Mouse (Mus musculus): ENCODE measurements around the gene Gm29666.
"Not testable (repeated sequence)": the region's sequence is repeated elsewhere in the genome, so short reads cannot be mapped to it uniquely, and the experiment has no call there.

Gene Gm29666

DNA sequence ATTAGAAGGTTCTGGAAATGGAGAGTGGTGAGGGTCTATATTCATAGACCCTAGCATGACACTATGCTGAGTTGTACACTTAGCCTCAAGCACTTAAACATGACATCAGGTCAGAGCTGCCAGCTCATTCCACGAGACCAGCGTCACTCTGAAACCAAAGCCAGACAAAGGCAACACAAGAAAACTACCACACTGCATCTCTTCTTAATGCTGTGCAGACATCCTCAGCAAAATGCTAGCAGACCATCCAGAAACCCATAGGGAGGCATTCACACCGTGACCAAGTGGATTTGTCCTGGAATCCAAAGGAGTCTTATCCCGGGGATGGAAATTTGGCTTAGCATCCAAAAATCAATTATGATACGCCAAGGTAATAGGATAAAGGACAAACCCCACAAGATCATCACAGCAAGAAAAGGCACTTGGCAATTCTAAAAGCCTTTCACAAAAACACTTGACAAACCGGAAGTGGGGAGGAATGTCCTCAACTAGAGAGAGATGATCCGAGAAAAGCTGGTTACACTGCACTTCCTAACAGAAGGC is 15.9 kb downstream of the Gm29666 start:
- no peak for DNase-seq (ENCODE audit: low spot score)

DNA sequence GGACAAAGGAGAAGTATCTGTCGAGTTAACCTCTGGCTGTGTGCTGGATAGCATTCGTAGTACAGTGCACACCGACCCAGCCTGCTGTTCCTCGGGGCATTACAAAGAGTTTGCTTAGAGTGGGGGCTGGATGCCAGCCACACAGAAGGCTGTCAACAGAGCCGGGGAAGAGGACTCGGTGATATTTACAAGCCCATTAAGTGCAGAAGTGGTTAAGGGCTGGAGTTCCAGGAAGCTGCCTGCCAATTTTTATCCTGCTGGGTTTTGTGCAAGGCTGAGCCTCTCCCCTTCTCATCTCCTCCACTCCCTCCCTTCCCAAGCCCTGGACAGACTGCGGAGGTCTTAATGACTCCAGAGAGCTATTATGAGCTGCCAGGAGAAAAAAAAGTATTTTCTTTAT is 21.8 kb downstream of the Gm29666 start:
- DNase-seq (ENCODE audit: low spot score): no peak

GRCm38 (mm10) chr15:84896664-84897063 is 23.2 kb downstream of the Gm29666 start:
- no peak for DNase-seq (ENCODE audit: low spot score)

DNA sequence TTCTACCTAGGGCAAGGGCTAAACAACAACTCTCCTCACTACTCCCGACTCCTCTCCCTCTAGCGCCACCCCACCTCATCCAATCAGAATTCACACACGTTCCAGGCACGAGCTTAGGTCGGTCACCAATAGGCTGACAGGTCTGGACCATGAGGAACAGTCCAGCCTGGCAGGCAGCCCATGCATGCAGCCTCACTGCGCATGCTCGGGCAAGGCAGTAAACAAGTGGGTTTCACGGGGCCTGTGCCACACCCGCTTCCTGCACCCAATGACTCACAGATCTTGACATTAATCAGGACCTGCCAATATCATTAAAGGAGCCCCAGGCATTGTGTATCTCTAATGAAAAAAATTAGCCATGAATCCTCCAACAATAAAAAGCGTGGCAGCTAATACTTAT is 23.6 kb downstream of the Gm29666 start:
- DNase-seq (ENCODE audit: low spot score): not testable (repeated sequence)

GRCm38 (mm10) chr15:84891658-84892057 is 28.2 kb downstream of the Gm29666 start:
- peak; percentile 60 for DNase-seq (ENCODE audit: low spot score)

GRCm38 (mm10) chr15:84891246-84891645 is 28.6 kb downstream of the Gm29666 start:
- no peak for DNase-seq (ENCODE audit: low spot score)

- DNase-seq (ENCODE audit: low spot score): no peak
These were observed 31.8 kb downstream of the Gm29666 start for GRCm38 (mm10) chr15:84888066-84888465.

DNA sequence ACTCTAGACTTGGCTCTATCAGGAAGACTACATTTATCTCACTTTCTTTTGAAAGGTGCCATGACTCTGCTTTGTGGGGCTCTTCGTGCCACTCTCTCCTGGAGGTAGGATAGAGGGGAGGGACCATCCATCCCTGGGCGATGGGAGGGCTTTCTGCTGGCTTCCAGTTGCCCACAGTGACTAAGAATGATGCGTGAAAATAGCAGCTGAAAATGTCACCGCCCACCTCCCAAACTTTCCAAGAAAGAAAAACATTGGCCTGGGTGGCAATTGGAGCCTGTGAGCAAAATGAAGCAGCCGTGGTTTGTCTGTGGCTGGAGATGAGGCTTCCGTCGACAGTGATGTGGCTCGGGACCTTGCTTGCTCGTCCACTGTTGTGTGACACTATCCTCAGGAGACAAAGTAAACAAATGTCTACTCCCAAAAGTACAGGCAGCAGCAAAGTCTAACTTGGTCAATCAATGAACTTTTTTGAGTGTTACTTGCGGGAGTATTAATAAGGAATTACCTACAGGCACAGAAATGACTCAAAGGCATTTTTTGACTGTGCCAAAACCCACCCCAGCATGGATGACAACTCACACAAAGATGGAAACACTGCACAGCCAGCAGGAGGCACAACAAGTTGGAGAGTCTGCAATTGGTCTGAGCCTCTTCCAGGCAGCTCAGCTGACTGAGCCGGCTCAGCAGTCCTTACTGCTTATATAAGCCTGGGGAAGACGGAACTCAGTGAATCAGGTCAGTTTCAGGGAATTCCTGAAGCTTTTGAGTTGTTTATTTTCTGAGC is 42.6 kb downstream of the Gm29666 start:
- no peak for DNase-seq (ENCODE audit: low spot score)

GRCm38 (mm10) chr15:84873867-84874266 is 46.0 kb downstream of the Gm29666 start:
- no peak for DNase-seq (ENCODE audit: low spot score)

DNA sequence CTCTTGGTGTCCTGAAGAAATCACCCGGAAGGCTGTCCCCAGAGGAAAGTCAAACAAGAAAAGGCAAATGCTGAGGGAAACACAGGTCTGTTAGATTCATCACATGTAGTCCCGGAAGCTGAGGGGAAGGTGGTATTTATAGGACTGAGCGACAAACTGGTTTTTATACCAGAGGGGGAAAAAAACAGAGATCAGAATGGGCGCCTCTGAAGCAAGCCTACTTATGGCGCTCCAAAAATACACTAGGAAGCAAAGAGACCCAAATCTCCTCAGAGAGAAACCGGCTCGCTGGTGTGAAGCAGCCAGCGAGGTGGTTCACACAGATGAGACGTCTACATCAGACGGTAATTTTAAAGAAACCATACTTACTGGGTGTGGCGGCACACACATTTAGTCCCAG is 46.8 kb downstream of the Gm29666 start:
- no peak for DNase-seq (ENCODE audit: low spot score)

DNA sequence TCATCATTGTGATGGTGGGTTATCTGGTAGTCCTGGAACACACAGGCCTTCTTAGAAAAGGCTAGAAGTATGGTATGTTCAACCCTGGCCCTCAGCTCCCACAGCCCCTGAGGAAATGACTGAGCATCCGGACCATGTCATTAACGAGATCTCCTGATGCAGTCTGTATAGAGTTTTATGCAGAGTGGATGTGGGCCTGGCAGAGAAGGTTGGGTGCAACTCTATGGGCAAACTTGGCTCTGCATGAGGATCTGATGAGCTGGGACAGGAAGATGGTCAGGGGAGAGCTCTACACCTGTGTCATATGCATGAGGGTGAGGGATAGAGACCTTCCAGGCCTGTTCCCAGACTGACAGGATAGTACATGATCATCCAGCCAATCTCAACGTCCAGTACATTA is 48.0 kb downstream of the Gm29666 start:
- DNase-seq (ENCODE audit: low spot score): no peak

DNA sequence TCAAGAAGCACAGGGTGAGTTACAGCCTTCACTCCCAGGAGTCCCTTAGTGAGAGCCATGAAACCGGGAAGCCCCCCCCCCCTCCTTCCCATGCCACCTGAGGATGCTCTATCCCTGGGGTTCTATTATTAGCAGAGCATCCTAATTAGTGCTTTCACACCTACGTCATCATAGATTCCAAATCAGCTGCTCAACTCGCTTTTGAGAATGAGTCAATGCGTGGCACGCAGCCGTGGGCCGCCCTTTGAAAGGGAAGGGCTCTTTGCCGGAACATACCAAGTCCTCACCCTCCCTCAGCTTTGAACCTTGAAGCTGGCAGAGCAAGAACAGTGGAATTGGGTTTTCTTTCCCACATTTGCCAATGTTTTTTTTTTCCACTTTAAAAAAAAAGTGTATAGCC is 57.9 kb downstream of the Gm29666 start:
- no peak for DNase-seq (ENCODE audit: low spot score)
